Mouse (Mus musculus): ENCODE results near the gene Nosip.

DNA sequence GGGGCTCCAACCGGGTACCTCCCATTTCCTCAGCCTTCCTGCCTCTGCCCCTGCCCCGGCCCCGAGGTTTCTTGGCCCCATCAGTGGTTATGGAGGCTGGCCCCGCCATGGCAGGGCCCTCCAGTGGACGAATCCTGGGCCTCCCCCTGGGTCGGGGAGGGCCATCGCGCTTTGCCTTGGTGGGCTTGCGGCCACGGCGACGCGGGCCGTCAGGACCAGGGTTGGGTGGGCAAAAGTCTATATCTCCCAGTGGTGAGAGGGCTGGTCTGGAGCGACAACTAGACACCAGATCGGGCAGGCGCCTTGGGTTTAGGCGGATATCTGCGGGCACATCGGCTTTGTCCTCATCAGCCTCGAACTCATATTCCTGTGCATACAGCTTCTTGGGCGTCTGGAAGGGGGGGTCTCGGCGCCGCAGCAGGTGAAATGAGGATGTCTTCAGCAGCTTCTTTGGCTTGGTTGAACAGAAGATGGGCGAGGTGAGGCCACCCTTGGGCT, 15.3 kb upstream of the Nosip start:
- TF ChIP-seq CHD2 (IDR thresholded peaks at IDR 0.05; ENCODE audit: low read depth, low read length) (no peak), ZC3H11A (IDR thresholded peaks at IDR 0.05; ENCODE audit: borderline replicate concordance, low read depth, low read length) (no peak), MAFK (IDR thresholded peaks at IDR 0.05; ENCODE audit: insufficient read depth, low read depth, low read length) (no peak), HCFC1 (IDR thresholded peaks at IDR 0.05; ENCODE audit: borderline replicate concordance, insufficient read depth, low read length) (no peak)

Measured in ES-E14 (cell line).